Mouse (Mus musculus) gastrocnemius, postnatal 10 days (tissue): ENCODE results near the gene Stat6. TPM values are rescaled to one million over a fixed set of nuclear protein-coding genes. Genes with fewer than 3 reads are reported as not detected.

Source experiments
- DNase-seq: peaks from one replicate; pipeline ENCODE4 v3.0.0; 2021; ENCODE audit warnings: mixed read lengths
- long read RNA-seq, 2 experiments: library from polyadenylated mRNA; stranded (forward); transcript quantifications; one replicate each; pipeline ENCODE4 v2.0.0; 2021
- total RNA-seq, 2 experiments: library from RNA; stranded (reverse); gene quantifications; 2 replicates each; pipeline ENCODE4 v1.2.3; 2021

The Stat6 gene
- total RNA-seq, result 10 to 100 TPM; 15.8 to 24.4 TPM
- long read RNA-seq, experiment 1, transcript Stat6-201 (22 exons, 3,775 nt), result major isoform, 28 of 40 reads
- long read RNA-seq, experiment 1, partial matches to known transcripts, result 5 of 40 reads
- long read RNA-seq, experiment 1, other reads (novel, unspliced or antisense), result 7 of 40 reads
- long read RNA-seq, experiment 2, transcript Stat6-201 (22 exons, 3,775 nt), result major isoform, 19 of 25 reads
- long read RNA-seq, experiment 2, partial matches to known transcripts, result 5 of 25 reads
- long read RNA-seq, experiment 2, other reads (novel, unspliced or antisense), result 1 of 25 reads

DNA sequence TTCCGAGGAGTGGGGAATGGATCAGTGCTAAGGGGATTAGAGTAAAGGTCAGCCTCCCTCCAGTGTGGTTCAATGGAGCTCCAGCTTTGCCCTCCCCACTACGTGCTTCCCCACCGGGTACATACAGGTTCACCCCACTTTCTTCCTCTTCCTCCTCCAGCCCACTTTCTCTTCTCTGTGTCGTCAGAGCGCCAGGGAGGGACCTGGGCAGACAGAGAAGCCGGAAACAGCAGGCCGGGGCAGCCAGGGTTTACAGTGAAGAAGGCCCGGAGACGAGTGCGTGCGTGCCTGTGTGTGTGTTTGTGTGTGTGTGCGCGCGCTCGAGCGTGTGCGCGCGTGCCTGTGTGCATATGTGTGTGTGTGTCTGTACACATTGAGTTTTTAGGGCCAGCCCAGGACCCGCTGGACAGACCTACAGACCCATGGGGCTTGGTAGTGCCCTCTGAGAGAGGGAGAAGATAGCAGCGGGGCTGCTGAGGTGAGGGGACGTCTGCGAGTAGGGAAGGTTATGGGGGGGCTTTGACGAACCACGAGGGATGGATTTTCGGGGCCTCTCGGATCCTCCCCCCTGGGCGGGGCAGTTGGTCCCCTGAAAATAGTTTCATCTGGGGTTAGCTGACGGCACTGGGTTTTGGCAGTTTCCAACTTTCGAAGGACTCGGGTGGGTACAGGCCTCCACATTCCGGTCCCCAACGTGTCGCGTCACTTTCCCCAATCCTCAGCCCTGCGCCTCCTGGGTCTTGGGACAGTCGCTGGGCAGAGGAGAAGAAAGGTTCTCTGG is at the start of gene Stat6:
Stat6 (plus strand) TSS at position 215 of the 781 bp plus-strand sequence.
- peak; percentile 67 for DNase-seq

DNA sequence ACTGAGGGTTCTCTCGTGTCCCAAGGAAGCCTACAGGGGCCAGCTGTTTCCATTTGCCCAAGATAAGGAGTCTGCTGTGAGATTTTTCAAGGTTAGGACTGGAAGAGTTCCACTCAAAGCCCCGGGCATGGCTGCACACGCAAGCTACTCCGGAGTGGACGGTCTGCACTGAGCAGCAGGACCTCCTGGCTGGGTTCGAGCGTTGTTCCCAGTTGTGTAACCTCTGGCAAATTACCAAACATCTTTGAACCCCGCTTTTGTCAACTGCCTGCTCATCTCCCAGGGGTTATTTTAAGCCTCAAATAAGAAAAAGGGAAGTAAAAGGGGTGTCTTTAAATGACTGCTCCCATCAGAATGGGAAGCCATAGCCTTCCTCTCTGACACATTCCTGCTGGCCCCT is 48.4 kb upstream of the Stat6 start:
- no peak for DNase-seq

DNA sequence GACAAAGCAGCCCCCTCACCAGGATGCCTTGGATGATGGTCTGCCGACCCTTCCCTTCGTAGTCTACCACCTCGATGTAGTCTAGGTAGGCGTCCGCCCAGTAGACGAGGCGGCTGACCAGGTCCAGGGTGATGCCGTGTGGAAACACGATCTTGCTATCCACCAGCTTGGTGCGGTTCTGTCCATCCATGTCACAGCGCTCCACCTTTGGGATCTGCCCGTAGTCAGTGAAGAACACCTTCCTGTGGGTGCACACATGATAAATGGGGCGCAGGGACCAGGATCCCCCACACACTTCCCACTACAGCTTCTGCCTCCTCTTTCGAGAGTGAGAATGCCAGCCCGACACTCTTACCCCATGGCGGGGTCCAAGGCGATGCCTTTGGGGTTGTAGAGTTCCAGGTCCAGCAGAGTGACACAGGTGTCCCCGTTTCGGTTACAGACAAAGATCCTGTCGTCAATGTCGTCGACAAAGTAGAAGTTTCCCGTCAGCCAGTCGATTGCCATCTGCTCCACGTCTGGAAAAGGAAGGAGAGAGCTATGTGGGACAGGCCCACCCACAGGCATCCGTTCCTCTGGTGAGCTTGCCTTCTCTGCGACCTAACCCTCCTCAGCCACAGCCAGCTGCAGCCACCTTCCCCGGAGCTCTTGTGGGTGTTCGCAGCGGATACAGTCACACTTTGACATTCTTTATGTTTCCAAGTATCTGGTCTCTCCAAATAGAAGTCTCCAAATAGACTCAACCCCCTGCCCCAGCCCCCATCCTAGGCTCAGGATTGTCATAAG is 47.7 kb upstream of the Stat6 start:
- no peak for DNase-seq

DNA sequence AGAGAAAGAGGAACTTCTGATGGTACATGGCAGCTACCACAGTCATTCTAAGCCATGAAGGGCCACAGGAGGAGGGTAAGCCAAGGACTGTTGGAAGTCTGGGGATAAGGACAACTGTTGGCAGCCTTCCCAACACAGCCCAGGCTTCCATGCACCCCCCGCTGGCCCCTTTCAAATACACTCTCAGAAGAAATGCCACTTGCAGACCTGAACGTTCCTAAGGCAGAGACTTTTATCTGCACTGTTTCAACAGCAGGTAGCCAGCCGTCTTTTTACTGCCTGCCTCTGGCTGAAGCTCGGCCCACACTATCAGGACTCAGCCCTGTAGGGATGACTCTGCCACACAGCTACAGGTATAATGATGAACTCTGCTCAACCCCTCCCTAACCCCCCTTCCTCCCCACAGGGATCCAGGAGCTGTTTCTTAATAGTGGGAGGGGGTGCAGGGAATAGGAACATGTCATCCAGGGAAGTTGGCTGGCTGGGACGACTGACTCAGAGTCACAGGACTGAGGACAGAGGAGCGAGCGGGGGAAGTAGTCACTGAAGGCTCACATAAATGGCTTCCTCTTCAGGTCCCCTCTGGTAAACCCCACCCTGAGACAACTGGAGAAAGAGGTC is 46.4 kb upstream of the Stat6 start:
- no peak for DNase-seq

DNA sequence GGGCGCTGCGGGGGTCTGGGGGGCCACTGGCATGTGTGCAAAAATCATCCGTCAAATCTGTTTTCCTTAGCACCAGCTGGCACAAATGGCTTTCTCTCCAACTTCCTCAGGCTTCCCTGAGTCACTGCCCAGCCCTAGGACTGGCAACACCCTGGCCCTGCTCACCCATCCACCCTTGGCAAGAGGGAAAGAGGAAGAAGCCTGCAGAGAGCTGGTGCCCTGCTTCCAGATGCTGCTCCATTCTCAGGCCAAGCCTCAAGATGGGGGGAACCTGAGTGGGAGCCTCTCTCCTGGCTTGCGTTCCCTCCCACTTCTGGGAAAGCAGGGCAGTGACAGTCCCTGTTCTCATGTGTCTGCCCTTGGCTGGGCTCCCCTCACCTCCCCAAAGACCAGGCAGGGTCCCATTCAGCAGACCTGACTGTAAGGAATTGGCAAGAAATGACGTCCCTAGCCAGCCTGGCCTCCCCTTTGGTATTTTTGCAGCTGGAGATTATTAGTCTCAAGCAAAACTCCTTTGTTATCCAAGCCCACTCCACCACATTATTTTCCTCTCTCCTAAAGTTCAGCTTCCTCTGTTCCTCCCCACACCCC is 45.4 kb upstream of the Stat6 start:
- no peak for DNase-seq

DNA sequence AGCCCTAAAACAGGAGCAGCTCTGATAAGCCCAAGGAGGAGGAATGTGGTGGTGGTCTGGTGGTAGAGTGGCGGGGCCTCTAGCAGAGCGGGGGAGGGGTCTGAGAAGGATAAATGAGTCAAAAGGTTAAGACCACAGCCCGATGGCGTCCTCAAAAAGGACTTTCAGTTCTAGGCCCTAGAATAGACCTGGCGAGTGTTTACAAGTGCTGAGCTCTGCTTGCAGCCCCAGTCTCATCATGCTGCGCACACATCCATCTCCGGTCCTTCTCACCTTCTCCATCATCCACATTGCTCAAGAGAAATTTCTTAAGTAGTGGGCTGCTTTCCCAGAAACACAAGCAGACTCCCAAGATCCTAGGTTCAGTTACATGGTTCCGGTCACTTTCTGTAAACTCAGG is 44.2 kb upstream of the Stat6 start:
- DNase-seq, result no peak

DNA sequence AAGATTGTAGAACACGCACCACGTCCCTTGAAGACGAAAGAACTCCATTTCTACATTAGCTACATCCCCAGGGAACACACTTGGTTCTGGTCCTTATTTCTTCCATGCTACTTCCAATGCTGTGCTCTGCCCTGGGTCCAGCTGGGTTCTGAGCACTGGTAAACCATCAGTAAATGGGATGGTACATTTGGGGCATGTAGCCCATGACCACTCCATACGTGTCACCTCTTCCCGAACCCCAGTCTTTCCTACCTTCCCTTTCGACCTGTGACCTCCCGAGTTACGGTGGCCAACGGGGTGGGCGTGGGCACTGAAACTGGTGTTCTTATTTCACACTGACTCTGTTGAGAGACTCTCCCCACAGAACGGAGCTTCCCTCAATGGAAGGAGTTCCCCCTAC is 43.5 kb upstream of the Stat6 start:
- no peak for DNase-seq

DNA sequence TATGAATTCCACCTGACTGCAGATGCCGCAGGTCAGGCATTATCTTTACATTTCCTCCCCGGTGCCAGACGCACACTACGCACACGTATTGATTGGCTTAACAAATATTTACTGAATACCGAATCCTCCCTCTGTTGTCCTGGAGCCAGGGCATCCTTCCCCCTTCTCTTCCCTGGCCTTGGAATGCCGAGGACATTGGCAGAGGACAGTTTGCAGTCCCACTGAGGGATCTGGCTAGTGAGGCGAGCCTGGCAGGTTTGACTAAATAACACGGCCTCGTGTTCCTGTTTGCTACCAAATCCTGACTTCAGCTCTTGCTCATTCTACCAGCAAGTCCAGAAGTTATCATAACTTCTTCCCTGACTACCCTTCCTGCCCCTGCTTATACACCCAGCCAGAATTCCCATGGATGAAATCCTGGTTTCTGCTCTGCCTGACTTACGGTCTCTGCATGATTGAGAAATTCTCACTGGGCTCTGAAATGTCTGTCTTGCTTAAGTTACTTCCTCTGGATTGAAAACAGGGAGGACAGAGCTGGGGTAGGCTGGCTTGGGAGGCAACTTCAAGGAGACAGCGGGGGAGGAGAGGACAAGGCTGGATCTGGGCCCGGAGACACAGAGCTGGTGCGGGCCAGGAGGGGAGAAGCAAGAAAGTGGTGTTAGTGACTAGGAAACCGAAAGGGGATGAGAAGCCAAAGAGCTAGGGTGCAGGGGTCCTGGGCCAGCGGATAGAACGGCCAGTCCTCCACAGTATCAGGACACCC is 42.8 kb upstream of the Stat6 start:
- peak; percentile 64 for DNase-seq

DNA sequence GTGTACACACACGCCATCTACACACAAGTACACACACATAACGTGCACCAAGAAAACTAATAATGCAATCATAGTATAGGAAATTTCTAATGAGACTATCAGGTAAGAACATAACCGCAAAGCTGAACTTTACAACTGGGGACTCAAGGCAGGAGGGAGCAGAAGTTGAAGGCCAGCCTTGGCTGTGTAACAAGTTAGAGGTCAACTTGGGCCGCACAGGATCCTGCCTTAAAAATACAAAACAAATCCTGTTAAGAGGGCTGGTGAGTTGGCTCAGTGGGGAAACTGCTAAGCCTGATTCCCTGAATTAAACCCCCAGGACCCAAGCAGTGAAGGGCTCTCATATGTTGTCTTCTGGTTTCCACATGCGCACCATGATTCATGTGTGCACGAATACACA is 40.6 kb upstream of the Stat6 start:
- DNase-seq, result no peak

DNA sequence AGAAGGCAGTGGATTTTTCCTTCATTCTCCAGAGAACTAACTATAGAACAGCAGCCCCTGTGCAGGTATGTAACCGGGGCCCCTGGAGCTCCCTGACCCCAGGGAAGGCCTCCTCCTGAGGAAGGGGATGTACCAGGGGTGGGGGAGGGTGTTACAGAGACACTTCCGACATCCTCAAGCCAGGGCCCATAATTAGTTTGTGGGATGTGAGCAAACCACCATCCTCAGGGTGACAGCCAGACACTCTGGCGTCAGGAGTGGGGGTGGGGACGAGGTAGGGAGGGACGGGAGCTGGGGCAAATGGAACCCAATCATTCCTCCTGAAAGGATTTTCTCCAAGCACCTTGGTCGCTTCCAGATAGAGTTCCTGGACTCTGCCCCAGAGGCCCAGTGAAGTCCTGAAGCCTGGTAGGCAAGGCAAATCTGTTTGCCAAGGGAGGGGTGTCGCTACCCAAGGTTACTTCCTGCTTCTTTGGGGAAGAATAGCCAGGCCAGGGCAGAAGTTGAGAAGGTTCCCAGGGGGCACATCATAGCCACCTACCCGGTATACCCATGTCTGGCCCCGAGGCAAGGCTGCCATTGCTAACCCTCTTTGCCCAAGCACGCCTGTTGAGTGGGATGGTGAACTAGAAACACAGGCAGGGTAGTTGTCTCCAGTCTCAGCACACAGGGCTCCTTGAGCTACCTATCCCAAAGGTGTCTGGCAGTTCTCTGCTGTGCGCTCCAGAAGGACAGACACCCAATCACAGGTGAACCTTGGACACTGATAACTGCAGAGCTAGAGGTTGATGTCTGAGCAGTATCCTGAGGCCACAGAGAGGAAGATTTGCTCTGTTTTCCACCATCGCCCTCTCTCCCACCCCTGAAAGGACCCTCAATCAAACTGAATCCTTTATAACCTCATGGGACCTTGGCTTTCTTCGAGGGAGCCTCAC is 39.1 kb upstream of the Stat6 start:
- no peak for DNase-seq

DNA sequence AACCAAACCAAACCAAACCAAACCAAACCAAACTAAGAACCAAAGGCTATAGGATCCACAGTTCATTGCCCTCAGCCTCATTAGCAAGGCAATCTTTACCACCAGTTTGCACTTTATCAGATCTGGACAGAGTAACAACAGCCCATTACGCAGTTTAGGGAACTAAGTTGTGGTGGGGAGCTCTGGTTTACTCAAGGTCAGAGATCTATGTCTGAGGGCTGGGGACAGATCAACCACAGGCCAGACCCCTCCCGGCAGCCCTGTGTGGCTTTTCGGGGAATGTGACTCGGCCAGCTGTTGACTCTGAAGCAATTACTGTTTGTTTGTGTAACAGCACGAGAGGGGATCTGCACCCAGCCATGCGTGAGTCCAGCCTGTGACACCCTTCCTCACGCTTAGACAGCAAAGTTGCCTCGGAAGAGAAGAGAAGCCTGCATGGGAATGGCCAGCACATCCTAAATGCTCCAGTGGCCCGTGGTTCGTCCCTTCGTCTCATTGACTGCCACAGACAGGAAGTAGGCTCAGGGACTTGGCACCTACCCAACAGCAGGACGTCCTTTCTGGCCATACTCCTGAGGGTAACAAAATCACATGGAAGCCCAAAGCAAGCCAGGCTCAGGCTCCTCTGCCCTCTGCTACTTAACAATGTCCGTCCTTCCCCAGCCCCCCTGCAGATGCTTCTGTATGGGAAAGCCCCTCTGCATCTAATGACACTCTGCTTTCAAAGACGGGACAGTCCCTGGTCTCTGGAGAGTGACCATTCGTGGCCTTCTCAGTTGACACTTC is 38.1 kb upstream of the Stat6 start:
- peak; percentile 68 for DNase-seq

DNA sequence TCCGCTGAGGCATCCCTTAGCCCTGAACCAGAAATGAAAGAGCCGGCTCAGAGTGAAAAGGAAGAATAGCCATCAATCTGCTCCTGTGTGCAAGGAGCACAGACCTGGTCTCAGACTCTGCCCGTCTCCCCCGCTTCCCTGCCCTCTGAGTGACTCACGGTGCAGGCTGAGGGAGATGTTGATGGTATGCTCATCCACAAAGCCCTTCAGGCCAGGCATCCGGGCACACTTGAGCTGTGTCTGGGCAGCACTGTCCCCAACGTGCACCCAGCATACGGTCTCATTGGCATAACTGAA is 37.6 kb upstream of the Stat6 start:
- no peak for DNase-seq

DNA sequence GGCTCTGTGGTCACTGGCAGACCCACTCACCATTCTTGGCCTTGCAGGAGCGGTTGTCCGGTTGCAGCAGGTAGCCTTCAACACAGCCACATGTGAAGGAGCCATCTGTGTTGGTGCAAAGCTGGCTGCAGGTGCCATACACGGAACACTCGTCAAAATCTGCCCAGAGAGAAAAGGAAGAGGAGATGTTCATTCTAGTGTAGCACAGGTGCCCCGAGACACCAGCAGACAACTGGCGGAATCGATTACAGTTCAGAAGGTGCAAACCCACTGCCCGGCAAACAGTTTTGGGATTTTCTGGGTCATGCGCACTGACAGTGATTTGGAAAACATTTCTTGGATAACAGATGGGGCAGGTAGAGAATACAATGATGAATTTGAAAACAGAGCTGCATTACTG is 37.0 kb upstream of the Stat6 start:
- DNase-seq, result no peak

DNA sequence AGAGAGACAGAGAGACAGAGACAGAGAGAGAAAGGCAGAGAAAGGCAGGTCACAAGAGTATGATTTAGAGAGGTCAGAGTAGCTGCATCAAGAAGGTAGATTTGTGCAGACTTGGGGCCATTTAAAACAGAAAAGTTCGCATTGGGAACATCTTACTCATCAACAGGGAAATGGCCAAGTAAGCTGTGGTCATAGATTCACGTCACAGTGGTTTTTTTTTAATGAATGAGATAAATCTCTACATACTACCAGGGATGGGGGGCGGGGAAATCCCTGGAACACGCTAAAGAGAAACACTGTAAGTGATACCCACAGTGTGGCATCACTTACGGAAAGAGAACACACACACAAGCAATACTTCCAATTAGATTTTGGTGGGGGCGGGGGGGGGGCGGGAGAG is 35.7 kb upstream of the Stat6 start:
- no peak for DNase-seq

DNA sequence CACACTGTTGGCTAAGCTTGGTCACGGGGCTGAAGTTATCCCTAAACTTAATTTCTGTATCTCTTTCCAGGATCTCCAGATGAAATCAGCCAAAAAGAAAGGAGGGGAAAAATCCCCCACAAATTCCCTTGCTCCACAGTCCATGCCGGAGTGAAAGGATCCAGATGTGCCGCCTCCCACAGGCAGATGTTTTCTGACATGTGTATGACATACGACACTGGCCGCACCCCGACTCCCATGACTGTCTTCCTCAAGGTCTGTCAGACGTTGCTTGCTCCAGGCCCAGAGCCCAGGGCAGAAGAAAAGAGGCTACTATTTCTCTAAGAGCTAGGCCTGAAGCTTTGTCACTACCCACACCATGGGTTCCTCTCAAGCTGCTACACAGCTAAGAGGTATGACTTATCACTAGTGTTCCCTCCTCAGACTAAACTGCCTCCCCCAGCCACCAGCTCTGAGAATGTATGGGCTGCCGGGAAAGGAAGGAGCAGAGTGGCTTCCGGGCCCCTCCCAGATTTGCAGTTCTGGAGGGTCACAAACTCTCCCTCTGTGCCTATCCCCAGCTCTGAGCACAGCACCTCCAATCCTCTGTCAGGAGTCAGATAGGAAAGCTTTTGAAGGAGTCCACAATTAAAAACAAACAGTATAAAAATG is 33.2 kb upstream of the Stat6 start:
- no peak for DNase-seq

DNA sequence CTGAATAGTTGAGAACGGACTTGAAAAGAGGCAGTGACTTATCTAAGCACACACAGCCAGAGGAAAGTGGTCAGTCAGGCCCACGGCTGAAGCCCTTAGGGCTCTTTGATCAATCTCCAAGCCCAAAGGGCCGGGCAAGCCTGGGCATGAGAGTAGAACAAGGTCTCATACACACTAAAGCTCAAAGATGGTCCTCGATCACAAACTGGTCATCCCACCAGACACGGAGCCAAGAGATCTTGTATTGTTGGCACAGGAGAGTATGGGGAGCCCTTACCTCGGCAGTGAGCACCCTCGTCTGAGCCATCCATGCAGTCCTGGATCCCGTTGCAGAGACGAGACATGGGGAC is 32.7 kb upstream of the Stat6 start:
- no peak for DNase-seq

DNA sequence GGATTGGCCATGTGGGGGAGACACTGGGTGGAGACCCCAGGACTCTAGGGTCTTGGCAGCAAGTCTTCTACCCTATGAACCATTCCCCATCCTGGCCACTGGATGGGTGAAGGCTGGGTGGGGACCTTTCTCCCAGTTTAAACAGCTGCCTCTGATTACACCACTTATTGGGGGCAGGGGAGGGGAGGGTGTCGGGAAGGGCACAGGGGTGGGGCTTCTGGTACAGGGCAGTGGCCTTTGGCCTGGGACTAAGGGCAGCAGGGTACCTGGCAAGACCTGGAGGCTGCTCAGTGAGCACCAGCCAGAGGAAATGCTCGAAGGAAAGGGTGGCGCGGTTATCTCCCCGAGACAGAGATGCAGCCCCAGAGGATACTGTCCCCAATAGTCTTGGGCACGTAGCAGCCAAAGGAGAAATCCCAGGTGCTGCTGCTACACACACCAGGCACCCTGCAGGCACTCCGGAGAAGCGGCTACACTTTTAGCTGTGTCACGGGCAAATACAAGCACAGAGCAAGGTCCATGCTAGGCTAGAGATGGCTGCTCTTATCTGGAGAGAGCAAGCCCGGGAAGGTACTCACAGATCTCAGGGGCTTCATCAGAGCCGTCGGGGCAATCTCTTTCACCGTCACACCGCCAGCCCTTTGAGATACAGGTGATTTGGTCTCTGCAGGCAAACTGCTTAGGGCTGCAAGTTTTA is 30.6 kb upstream of the Stat6 start:
- DNase-seq, result no peak

DNA sequence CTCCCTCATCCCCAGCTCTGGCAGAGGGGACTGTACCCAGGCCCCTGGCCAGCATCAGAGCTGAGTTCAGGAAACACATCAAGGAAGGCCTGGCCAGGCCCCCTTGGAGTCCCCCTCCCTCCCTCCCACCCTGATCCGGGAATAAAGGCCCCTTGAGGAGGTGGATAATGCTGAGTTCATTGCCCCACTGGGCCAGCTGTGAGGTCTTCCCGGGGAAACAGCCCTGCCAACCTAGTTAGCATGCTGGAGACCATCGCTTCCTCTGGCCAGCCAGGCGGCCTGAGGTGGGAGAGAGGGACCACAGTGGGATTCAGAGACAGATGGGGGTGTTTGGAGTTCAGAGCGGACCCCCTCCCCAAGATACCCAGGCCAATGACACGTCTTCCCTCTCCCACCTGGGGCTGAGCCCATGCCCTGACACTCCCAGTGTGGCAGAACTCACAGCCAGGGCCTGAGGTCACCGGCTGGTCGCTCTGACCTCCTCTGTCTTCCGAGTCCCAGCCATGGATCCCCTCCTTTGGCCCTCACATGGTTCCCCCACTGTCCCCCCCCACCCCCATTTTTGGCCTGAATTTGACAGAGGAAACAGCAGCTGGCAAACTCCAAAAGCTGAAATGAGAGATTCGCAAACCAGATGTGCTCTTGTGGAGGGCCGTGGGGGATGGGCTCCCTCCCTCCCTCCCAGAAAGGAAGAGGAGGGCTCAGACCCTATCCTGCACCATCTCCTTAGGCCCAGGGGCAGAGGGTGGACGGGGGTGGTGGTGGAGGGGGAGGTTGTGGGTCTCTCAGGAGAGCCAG is 28.4 kb upstream of the Stat6 start:
- no peak for DNase-seq
